Mouse (Mus musculus) MEL (cell line): Measurements from ENCODE around the gene Pccb.

Source experiments
- CTCF ChIP-seq, 3 experiments: IDR thresholded peaks in 2 of 3; conservative IDR thresholded peaks in 1 of 3; 2 replicates each; pipeline ENCODE4 v1.5.1; 2011 to 2012; ENCODE audit warnings: low read length in 3 of 3, low read depth in 2 of 3, mild to moderate bottlenecking in 2 of 3, improper control_type of control experiment in 1 of 3, inconsistent platforms in 1 of 3, mixed read lengths in 1 of 3, moderate library complexity in 1 of 3; ENCODE audit not compliant: control insufficient read depth in 1 of 3, insufficient read depth in 1 of 3, poor library complexity in 1 of 3, severe bottlenecking in 1 of 3
- E2F4 ChIP-seq: IDR thresholded peaks from 2 replicates; pipeline ENCODE4 v1.6.1; 2011; ENCODE audit warnings: low read depth, low read length, improper control_type of control experiment, borderline replicate concordance
- ETS1 ChIP-seq: IDR thresholded peaks from 2 replicates; pipeline ENCODE4 v1.6.1; 2012; ENCODE audit warnings: low read depth, mild to moderate bottlenecking, inconsistent platforms, low read length, improper control_type of control experiment, moderate library complexity
- GATA1 ChIP-seq: IDR thresholded peaks from 2 replicates; pipeline ENCODE4 v1.6.1; 2011; ENCODE audit warnings: low read depth, low read length, improper control_type of control experiment
- MXI1 ChIP-seq: IDR thresholded peaks from 2 replicates; pipeline ENCODE4 v1.6.1; 2011; ENCODE audit warnings: mild to moderate bottlenecking, low read depth, low read length, improper control_type of control experiment
- MYB ChIP-seq: IDR thresholded peaks from 2 replicates; pipeline ENCODE4 v1.6.1; 2011; ENCODE audit warnings: mild to moderate bottlenecking, low read depth, low read length, improper control_type of control experiment
- MYC ChIP-seq: IDR thresholded peaks from 2 replicates; pipeline ENCODE4 v1.6.1; 2011; ENCODE audit warnings: low read depth, mild to moderate bottlenecking, low read length, improper control_type of control experiment, moderate library complexity
- NRF1 ChIP-seq: IDR thresholded peaks from 2 replicates; pipeline ENCODE4 v1.6.1; 2014; ENCODE audit warnings: low read depth, mild to moderate bottlenecking, inconsistent platforms, low read length, improper control_type of control experiment, moderate library complexity; ENCODE audit not compliant: poor library complexity, insufficient read depth, severe bottlenecking
- POLR2A ChIP-seq, 2 experiments: IDR thresholded peaks; 2 replicates each; pipeline ENCODE4 v1.6.1; 2011 to 2012; ENCODE audit warnings: low read length in 2 of 2, mild to moderate bottlenecking in 2 of 2, control low read depth in 1 of 2, improper control_type of control experiment in 1 of 2, low read depth in 1 of 2, moderate library complexity in 1 of 2; ENCODE audit not compliant: control insufficient read depth in 1 of 2, insufficient read depth in 1 of 2, poor library complexity in 1 of 2
- TCF12 ChIP-seq: IDR thresholded peaks from 2 replicates; pipeline ENCODE4 v1.6.1; 2014; ENCODE audit warnings: low read depth, mild to moderate bottlenecking, inconsistent platforms, low read length, improper control_type of control experiment, moderate library complexity
- UBTF ChIP-seq: IDR thresholded peaks from 2 replicates; pipeline ENCODE4 v1.6.1; 2012; ENCODE audit warnings: low read depth, mild to moderate bottlenecking, inconsistent platforms, low read length, improper control_type of control experiment, moderate library complexity, borderline replicate concordance; ENCODE audit not compliant: insufficient read depth
- ZC3H11A ChIP-seq: IDR thresholded peaks from 2 replicates; pipeline ENCODE4 v1.6.1; 2012; ENCODE audit warnings: low read depth, mild to moderate bottlenecking, inconsistent platforms, low read length, improper control_type of control experiment
- ZMIZ1 ChIP-seq: IDR thresholded peaks from 2 replicates; pipeline ENCODE4 v1.6.1; 2012; ENCODE audit warnings: low read depth, mild to moderate bottlenecking, inconsistent platforms, low read length, improper control_type of control experiment, moderate library complexity
- ZNF384 ChIP-seq: IDR thresholded peaks from 2 replicates; pipeline ENCODE4 v1.6.1; 2012; ENCODE audit warnings: low read depth, mild to moderate bottlenecking, inconsistent platforms, low read length, improper control_type of control experiment

DNA sequence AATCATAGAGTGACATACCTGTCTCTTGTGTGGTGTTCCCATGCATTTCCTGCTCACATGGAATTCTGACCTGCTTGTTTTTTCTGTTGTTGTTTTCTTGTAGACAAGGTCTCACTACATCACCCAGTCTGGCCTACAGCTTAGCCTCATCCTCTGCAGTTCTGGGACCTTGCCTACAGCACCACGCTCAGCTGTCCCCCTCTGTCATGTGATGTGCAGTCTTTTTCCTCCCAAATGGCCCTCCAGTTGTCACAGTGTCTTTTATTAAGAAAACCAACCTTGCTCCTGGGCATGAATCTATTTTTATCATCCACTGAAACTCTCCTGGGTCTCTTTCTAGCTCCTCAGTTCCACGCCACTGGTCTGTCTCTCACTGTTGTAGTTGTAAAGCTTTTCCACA, 42.5 kb downstream of the Pccb start:
- no peak for TF ChIP-seq POLR2A (IDR thresholded peaks at IDR 0.05; ENCODE audit: control insufficient read depth in 1 of 2, insufficient read depth in 1 of 2, low read depth in 1 of 2, low read length in 2 of 2, poor library complexity in 1 of 2)
- TF ChIP-seq UBTF = no peak
- TF ChIP-seq CTCF (IDR thresholded peaks at IDR 0.05 in 2 of 3, conservative IDR thresholded peaks at IDR 0.05 in 1 of 3; ENCODE audit: control insufficient read depth in 1 of 3, insufficient read depth in 1 of 3, low read depth in 2 of 3, low read length in 3 of 3, poor library complexity in 1 of 3, severe bottlenecking in 1 of 3) = no peak
- TF ChIP-seq MXI1 = no peak
- no peak for TF ChIP-seq ZMIZ1
- TF ChIP-seq ETS1 = no peak
- no peak for TF ChIP-seq GATA1
- no peak for TF ChIP-seq MYC
- TF ChIP-seq E2F4 = no peak
- no peak for TF ChIP-seq ZNF384
- no peak for TF ChIP-seq TCF12
- TF ChIP-seq MYB = no peak
- no peak for TF ChIP-seq NRF1
- no peak for TF ChIP-seq ZC3H11A
